Mouse (Mus musculus) large intestine, adult 2 months (tissue): ENCODE data around the gene Catsper1. TPM values are rescaled to one million over a fixed set of nuclear protein-coding genes. Genes with fewer than 3 reads are reported as not detected.
A peak's percentile ranks its signal among the peaks of the same experiment; 100 is the strongest.
"Not testable (repeated sequence)": the region's sequence is repeated elsewhere in the genome, so short reads cannot be mapped to it uniquely, and the experiment has no call there.

ENCODE experiments used
- DNase-seq: peaks from one replicate; pipeline ENCODE4 v3.0.0-alpha.2; 2012; ENCODE audit warnings: low read depth, low spot score
- WGBS: fragments of 180-500 bp; shearing (Covaris S2); methylation state at CpG from one replicate; pipeline ENCODE4 v1.1.7; 2018; 5-methylcytosine and 5-hydroxymethylcytosine counted together
- polyA plus RNA-seq: library from polyadenylated mRNA; depleted of rRNA; stranded (reverse); fragments of >200 nt; gene quantifications from 2 replicates; pipeline ENCODE4 v1.2.3, GENCODE M21; 2012

The Catsper1 gene
- polyA plus RNA-seq, 1 experiment = not detected

DNA sequence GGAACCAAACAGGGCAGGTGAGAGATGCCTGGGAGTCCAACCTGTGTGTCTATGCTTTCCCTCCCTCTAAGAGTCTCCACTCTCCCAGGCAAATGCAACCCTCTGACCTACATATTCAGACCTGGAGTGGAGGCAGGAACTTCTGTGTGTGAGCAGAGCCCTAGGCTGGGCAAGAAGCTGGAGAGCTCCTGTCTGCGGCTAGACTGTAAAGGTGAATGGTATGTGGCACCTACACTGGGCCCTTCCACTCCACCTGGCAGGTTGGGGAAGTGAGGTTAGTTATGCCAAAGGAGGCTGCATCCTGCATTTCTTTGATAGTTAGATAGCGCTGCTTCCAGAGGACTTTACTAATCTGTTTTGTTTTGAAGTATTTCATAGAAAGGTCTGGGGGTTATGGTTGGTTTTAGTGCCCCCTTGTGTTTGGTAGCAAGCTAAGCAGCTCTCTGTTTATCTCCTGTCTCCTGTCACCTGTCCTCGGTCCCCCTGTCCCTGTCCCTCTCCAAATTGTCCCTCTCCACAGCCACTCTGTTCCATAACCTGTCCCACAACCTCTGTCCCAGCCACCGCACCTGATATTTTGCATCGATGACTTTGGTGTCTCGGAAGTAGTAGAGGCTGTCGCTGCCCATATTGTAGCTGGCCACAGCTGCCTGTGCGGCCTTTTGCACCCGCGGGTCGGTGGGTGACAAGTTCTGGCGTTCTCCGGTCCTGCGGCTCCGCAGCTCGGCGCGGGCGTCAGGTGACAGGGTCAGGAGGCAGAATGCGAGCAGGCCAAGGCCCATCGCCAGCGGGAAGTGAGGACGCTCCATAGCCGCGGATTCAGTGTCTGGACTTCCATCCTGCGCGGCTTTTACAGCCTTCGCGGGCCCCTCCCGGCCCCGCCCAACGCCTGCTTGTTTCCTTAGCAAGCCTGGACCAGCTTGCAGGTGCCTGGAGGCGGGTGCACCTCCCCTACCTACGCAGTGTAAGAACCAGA is 13.3 kb downstream of the Catsper1 start:
- peak; percentile 35 for DNase-seq
- WGBS = 5% methylated on average over 34 of the region's 34 CpGs

- WGBS = 58% methylated on average over 6 of the region's 6 CpGs
- not testable (repeated sequence) for DNase-seq
Measured at GRCm38 (mm10) chr19:5349502-5349873, 13.9 kb downstream of the Catsper1 start, which contains the start of gene Cst6. Cst6 (minus strand) TSS chr19:5349574.

DNA sequence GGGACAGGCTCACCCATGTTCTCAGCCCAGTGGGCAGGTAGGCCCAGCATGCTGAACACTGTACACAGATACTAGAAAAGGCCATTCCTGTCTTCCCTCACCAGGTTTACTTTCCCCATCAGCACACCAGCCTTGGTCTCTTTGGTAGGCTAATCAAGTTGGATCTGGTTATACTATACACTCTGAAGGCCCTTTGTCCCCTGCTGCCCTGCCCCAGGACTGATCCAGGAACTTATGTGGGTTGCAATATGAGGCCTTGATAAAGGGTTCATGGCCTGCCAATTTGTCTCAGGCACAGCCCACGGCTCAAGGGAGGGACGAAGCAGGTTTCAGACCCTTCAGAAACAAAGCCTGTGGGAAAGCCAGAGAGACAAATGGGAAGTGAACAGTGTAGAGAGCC is 18.1 kb downstream of the Catsper1 start:
- no peak for DNase-seq
- WGBS = 33% methylated on average over 2 of the region's 2 CpGs

DNA sequence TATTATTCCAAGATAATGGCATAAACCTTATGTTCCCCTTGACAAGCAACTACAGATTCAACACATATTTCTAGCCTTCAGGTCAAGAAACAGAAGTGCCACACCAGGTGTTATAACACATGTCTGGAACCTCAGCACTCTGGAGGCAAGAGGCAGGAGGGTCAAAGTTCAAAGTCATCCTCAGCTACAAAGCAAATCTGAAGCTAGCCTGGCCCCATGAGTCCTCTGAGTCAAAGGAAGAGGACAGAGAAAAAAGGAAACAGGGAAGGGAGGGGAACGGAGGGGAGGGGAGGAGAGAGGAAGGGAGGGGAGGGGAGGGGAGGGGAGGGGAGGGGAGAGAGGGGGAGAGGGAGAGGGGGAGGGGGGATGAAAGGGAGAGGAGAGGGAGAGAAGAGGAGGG is 20.5 kb downstream of the Catsper1 start:
- no CpG with 5 or more reads among the region's 1 CpGs for WGBS
- DNase-seq = no peak

DNA sequence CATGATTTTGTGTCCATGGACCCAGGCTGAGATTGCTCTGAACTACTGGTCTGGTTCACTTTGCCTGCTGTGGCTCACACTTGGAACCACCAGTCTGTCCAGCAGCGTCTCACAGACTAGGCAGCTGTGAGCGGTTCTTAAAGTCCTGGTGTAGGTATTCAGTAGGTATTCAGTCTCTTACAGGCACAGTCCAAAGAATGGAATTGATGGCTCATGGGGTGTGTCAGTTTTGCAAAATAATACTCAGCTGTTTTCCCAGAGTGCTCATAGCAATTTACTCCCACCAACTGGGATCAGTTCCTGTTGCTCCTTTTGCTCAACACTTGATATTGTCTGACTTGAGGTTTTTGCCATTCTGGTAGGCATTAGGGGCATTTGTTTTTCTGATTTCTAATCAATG is 26.6 kb downstream of the Catsper1 start:
- WGBS = 88% methylated on average over 2 of the region's 2 CpGs
- DNase-seq = no peak

- DNase-seq = no peak
- WGBS = 36% methylated on average over 2 of the region's 2 CpGs
Measured at GRCm38 (mm10) chr19:5364124-5364523, 28.6 kb downstream of the Catsper1 start.

- 5% methylated on average over 11 of the region's 11 CpGs for whole genome bisulfite sequencing
Measured at GRCm38 (mm10) chr19:5365751-5366150, 30.2 kb downstream of the Catsper1 start.

DNA sequence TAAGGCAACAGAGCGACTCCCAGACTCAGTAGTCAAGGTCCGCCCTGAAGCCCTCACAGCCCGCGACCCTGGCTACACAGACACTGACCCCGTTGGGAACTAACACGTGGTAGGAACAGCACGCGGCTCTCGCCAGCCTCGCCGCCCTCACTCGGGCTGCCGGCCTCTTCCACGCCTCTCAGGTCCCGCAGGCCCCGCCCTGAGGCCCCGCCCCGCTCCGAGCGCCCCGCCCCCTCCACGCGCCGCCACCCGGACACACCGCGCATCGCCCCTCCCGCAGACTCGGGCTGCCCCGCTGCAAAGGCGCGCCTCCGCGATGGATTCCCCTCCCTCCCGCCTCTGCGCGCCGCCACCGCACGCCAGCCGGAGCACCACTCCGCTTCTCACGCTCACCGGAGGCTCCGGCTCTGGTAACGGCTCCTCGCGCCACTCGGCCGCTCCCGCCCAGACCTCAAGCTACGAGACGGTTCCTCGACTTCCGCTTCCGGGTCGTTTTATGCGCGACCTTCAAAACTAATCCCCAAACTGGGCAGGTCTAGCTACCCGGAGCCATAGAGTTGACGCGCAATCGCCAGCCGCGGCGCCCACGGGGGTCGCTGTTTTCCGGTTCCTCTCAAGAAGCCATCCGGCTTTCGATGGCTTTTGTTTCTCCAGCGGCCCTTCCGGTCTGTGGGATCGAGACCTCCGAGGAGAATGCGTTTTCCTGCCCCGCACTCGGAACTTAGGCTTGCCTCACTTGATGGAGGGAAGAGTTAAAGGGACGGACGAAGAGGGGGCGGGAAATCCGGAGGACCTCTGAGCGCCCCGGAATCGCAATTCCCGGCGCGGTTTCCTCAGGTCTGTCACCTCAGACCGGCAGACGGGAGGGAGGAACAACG is 30.9 kb downstream of the Catsper1 start, which contains the start of gene Eif1ad:
Eif1ad (plus strand) TSS at position 567 of the 878 bp plus-strand sequence.
- WGBS = under 1% methylated on average over 89 of the region's 92 CpGs
- peak; percentile 86 for DNase-seq

More at GRCm38 (mm10) chr19:5365751-5366150, 30.2 kb downstream of the Catsper1 start:
- DNase-seq = no peak

DNA sequence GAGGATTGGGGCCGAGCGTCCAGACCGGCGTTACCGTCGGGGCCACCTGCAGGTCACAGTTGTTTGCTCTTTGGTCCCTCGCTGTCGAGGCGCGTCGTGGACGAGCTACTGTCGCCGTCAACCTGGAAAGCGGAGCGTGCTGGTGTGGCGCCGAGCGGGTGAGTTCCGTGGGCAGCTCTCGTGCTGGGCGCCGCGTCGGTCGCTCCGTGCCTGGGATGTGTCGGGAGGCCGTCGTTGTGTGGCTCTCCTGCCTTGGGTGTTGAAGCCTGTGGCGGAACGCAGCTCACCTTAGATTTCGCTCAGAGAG is 31.5 kb downstream of the Catsper1 start, which contains the start of gene Banf1:
Banf1 (minus strand) TSS at position 116 of the 307 bp plus-strand sequence.
- DNase-seq = no peak
- under 1% methylated on average over 33 of the region's 33 CpGs for WGBS

- 3% methylated on average over 11 of the region's 11 CpGs for WGBS
- no peak for DNase-seq
Measured at GRCm38 (mm10) chr19:5367455-5367854, 31.9 kb downstream of the Catsper1 start.

GRCm38 (mm10) chr19:5370932-5371331 is 35.4 kb downstream of the Catsper1 start:
- 83% methylated on average over 3 of the region's 3 CpGs for WGBS
- DNase-seq = no peak

DNA sequence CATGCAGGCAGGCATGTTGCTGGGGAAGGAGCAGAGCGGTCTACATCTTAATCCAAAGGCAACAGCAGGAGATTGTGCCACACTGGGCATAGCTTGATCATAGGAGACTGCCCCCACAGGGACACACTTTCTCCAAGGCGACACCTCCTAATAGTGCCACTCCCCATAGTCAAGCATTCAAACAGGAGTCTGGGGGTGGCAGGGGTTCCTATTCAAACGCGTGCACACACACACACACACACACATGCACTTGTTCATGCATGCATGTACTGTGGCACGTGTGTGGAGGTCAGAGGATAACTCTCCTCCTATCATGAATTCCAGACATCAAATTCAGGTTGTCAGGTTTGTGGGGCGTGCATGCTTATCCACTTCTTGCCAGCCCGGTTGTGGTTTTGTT is 37.2 kb downstream of the Catsper1 start:
- 93% methylated on average over 7 of the region's 7 CpGs for whole genome bisulfite sequencing
- DNase-seq = no peak

- 80% methylated on average over 4 of the region's 4 CpGs for WGBS
- DNase-seq = no peak
Measured at GRCm38 (mm10) chr19:5374177-5374576, 38.6 kb downstream of the Catsper1 start.

DNA sequence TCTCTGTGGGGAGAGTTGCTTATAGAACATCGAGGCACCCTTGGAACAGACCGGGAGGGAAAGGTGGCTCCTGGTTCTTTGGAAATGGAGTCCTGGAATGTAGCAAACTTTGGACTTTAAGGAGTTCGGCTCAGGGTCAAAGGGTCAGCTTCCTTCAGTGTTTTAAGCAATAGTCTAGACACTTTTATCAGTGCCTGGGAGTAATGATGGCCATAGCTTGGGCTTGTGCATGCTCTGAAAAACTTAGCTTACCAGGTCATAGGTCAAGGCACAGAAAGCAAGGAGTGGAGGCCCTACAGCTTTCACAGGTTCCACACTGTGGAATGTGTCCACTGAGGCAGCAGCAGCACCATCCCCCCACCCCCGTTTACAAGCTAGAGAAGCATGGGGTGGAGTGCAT is 39.2 kb downstream of the Catsper1 start:
- WGBS = 53% methylated on average over 4 of the region's 4 CpGs
- no peak for DNase-seq

- no peak for DNase-seq
- WGBS = 86% methylated on average over 1 of the region's 1 CpGs
Measured at GRCm38 (mm10) chr19:5377446-5377845, 41.9 kb downstream of the Catsper1 start.

GRCm38 (mm10) chr19:5383326-5383725 is 47.8 kb downstream of the Catsper1 start:
- no peak for DNase-seq
- WGBS = 96% methylated on average over 12 of the region's 12 CpGs

DNA sequence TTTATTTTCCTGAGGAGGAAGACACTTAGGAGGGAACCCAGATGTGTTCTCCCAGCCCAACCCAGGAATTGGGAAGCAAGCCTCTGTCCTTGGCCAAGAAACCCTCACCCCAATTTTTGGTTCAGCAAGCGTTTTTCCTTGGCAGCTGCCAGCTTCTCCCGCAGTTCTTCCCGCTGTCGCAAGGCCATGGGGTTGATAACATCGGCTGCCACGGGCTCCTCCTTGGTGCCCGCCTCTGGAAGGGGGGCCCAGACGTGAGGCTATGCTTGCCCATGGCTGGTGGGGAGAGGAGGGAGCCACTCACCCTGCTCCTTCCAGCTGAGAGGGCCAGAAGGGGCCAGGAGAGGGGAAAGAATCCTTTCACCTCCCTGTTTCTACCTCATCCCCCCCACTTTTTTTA is 49.2 kb downstream of the Catsper1 start:
- WGBS = 92% methylated on average over 8 of the region's 8 CpGs
- DNase-seq = no peak

- under 1% methylated on average over 42 of the region's 43 CpGs for WGBS
- no peak for DNase-seq
Measured at GRCm38 (mm10) chr19:5388011-5388441, 52.5 kb downstream of the Catsper1 start.

DNA sequence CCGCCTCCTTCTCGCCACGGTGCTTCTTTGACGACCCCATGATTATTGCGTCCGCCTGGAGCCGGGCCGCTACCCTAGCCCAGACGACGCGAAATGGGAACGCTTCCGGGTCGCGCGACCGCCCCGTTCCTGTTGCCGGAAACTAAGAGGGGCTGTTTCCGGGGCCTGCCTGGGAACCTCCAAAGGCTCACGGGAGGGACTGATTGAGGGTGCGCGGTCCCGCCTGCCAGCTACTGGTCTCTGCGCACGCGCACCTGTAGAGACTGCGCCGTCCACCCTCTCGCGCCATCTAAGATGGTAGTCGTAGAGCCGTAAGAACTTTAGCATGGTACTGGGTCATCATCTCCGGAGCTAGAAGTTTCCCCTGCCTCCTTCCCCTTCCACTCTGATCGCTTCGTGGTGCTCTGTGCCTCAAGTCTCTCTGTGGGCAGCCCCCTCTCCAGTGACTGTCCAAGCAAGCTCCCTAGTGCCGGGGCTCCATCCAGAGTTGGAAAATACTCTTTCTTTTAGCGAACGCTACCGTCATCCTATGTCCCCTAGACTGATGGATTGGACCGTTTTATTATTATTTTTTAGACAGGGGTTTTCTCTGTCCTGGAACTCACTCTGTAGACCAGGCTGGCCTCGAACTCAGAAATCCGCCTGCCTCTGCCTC is 53.2 kb downstream of the Catsper1 start, which contains the start of gene Sart1:
Sart1 (minus strand) TSS at position 116 of the 655 bp plus-strand sequence.
- WGBS = under 1% methylated on average over 43 of the region's 43 CpGs
- DNase-seq = peak; percentile 83

DNA sequence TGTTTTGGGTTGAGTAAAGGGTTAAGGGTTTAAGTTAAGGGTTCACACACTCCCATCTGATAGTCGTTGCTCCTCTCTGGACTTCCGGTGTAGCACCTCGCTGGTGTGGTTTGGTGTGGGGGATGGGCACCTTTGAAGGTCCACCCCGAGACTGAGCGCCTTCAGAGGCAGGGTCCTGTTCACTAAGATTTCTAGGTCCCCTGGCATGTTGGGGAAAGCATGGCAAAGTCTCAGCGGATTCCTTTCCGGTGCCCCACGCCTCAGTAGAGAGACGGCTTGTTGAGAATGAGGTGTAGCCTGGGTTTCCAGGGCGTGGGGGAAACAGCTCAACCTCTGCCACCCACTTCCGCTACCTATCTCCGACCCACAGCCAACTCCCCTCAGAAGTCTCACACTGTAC is 54.1 kb downstream of the Catsper1 start:
- DNase-seq = peak; percentile 35
- 8% methylated on average over 12 of the region's 12 CpGs for WGBS
